Mouse (Mus musculus): ENCODE measurements around the gene Masp2.

Gene Masp2

DNA sequence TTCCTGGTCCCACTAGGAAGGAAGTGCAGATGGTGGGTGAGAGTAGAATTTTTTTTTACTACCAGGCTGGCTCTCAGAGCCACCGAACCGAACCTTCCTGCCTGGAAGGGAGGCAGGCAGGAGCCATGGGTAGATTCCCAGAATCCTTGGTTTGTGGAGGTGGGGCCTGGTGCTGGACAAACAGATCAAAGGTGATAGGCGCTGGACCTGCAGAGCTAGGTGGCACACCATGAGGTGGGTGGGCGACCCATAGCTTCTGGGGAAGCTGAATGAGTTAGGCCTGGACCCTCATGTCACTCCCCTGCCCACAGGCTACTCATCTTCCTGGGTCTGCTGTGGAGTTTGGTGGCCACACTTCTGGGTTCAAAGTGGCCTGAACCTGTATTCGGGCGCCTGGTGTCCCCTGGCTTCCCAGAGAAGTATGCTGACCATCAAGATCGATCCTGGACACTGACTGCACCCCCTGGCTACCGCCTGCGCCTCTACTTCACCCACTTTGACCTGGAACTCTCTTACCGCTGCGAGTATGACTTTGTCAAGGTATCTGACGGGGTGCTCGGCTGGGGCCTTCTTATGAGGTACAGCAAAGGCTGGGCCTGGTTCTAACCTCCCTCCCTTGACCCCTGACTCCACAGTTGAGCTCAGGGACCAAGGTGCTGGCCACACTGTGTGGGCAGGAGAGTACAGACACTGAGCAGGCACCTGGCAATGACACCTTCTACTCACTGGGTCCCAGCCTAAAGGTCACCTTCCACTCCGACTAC is at the start of gene Masp2:
Gene Masp2 (plus strand): TSS at position 198 of the 764 bp plus-strand sequence.
- no peak for DNase-seq (ENCODE audit: low spot score in 2 of 2)

DNA sequence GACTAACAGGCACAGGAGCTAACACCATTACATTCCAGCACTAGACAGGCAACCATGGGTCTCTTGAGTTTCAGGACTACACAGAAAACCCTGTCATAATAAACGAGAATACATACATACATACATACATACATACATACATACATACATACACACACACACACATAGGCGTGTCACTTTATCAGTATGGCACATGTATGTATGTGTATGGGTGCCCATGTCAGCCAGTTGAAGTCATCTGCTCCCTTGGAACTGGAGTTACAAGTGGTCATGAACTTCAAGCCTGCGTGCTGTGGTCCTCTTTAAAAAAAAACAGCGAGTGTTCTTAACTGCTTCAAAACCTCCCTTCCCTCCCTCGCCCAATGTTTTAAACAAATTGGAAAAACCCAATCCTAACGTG is 44.6 kb upstream of the Masp2 start:
- no peak for DNase-seq (ENCODE audit: low spot score in 2 of 2)

DNA sequence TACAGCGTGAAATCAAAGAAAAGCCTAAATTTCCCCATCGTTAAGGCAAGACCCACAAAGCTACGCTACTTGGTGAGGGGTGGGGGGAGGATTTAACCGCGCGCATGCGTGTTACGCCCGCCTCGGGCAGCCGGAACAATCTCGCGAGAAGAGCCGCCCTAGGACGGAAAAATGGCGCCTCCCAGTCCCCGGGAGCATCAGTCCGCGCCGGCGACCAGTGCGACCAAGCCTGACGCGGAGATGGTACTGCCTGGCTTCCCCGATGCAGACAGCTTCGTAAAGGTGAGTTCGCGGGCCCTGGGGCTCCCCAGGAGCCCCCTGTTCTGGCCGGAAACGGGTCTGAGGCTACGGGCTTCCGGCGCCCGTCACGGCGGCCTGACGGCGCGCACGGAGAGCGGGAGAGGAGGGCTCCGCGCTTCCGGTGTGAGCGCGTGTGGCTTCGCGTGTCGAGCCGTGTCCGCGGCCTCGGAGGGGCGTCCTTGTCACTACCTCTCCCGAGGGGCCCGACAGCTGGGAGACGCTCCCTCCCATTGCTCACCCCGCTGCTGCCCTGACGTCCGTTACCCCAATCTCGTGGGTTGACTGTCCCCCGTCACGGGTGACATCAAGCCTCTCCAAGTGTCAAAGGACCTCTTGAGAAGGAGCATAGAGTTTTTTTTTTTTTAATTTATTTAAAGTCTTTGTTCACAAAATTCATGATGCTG is 43.9 kb upstream of the Masp2 start, which contains the start of gene Exosc10:
Gene Exosc10 (plus strand): TSS at position 133 of the 704 bp plus-strand sequence.
- DNase-seq (ENCODE audit: low spot score in 2 of 2): peak; percentile 82 to 86

DNA sequence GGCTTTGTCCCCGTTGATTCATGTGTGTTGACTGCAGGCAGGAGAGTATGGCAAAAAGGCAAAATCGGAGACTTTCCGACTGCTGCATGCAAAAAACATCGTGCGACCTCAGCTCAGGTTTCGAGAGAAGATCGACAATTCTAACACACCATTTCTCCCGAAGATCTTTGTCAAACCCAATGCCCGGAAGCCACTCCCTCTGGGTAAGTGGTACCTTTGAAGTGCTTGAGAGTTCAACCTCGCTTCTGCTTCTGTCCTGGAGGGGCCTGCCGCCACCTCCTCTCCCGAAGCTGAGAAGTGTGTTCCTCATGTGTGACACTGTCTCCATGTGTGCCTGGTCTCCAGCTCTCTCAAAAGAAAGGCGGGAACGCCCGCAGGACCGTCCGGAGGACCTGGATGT is 39.7 kb upstream of the Masp2 start:
- DNase-seq (ENCODE audit: low spot score in 2 of 2): no peak

DNA sequence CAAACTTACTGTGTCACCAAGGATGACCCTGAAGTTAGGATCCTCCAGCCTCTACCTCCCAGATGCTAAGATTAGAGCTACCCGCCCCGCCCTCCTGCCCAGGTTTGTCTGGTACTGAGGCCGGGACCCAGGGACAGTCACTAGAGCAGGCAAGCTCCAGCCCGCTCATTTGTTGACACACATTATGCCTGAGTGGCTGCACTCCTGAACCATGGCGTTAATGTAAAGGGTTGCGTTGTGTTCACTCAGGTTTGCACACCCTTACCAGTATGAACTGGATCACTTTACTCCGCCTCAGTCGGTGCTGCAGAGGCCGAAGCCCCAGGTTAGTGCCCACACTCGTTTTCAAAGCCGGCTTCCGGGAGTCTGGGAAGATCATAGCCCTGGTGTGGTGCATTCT is 38.8 kb upstream of the Masp2 start:
- DNase-seq (ENCODE audit: low spot score in 2 of 2): no peak

DNA sequence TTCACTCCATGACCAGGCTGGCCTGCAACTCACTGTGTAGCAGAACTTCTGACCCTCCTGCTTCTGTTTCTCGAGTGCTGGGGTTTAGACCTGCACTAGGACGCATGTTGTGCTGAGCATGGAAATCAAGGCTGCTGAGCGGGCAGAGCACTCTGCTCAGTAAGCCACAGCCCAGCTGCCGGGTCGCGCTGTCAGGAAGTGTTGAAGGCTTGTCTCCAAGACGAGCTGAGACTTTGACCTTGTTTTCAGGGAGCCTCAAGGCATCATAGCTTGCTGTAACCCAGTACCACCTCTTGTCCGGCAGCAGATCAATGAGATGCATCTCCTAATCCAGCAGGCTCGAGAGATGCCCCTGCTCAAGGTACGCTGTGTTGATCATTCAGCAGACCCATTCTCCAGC is 32.2 kb upstream of the Masp2 start:
- DNase-seq (ENCODE audit: low spot score in 2 of 2): no peak

DNA sequence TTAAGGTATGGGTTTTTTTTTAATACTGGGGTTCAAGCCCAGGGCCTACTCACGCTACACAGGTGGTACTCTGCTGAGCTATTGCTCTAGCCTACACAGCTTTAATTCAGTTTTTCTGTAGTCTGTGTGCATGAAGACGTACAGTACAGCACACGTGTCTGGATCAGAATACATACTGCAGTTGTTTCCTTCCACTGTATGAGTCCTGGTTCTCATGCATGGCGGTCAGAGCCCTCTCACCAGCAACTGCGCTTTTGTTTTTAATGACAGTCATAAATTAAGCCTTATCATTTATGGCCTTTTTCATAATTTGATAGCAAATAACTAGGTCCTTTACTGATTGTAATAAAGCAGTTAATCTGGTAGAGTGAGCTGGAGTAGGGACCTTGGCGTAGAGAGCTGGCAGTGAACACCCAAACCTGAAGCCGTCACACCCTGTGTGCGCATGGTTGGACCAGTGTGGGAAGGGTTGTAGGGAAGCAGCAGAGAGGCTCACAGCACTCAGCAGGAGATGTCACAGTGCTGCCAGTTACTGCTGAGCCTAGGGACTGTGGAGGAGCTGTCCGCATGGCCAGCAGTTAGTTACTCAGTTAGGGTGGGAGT is 31.6 kb upstream of the Masp2 start:
- no peak for DNase-seq (ENCODE audit: low spot score in 2 of 2)

DNA sequence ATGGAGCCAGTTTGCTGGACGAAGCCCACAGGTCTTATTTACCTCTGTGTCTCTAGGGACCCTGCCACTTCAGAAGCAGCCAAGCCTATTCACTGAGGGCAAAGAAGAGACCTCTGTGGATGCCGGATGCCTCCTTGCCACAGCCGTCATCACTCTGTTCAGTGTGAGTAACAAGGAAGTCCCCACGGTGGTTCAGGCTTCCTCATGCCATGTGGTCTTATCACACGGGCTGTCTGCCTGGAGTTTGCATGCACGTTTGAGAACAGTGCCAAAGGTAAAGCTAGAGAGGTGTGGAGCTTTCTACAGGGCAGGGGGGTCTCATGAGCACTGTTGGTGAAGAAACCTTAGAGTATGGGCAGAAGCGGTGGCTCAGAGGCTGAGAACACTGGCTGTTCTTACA is 29.1 kb upstream of the Masp2 start:
- no peak for DNase-seq (ENCODE audit: low spot score in 2 of 2)

DNA sequence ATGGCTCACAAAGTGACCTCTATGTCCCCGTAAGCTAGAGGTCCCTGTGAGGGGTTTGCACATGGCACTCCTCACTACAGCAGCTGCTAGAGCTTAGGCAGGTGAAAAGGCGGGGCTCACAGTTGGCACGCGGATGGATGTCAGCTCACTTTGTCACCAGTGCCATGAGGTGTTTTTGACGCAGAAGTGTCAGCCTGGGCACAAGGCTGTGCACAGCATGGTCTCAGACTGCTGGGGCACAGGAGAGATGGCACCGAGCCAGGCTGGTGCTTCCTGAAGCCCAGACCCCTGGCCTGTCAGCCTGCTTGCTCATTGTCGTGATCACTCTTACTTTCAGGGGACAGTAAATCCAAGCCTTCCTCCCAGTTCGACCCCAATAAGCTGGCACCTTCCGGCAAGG is 21.6 kb upstream of the Masp2 start:
- no peak for DNase-seq (ENCODE audit: low spot score in 2 of 2)

DNA sequence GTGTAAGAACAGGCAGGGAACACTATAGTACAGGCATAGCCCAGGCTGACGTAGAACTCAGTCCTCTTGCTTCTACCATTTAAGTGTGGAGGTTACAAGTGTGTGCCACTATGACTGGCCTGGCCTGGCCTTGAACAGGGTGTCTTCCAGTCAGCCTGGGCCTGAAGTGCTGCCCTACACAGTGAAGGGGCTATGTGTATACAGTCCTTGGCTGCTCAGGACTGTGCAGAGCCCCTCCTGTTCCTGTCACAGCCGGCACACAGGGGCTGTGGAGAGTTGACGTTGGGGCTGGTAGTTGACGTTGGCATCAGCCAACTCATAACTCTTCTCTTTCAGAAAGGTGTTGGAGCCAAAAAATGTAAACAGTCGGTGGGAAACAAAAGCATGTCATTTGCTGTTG is 20.9 kb upstream of the Masp2 start:
- DNase-seq (ENCODE audit: low spot score in 2 of 2): no peak

DNA sequence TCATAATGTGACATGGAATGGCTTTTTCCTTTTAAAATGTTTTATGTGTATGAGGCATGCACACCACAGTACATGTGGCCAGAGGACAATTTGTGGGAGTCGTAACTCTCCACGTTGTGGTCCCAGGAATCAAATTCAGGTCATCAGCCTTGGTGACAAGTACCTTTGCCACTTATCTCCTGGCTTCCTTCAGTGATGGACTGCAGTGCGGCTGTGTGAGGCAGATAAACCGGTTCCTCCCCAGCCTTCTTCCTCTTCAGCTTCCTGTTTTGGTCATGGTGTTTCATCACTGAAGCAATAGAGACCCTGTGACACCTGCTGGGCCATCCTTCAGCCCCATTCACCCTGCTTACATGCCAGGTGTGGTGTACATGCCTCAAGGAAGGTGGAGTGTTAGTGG is 19.1 kb upstream of the Masp2 start:
- DNase-seq (ENCODE audit: low spot score in 2 of 2): no peak

DNA sequence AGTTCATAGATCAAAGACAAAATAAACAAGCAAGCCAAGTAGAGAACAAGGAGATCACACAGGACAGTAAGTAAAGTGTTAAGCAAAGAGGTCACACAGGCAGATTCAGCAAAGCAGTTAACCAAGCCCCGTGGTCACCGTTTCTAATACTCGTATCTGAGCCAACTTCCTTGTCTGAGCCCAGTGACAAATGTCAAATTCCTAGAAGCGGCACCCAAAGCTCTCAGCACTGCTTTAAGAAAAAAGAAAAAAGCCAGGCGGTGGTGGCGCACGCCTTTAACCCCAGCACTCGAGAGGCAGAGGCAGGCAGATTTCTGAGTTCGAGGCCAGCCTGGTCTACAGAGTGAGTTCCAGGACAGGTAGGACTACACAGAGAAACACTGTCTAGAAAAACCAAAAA is 15.7 kb upstream of the Masp2 start:
- DNase-seq (ENCODE audit: low spot score in 2 of 2): no peak

DNA sequence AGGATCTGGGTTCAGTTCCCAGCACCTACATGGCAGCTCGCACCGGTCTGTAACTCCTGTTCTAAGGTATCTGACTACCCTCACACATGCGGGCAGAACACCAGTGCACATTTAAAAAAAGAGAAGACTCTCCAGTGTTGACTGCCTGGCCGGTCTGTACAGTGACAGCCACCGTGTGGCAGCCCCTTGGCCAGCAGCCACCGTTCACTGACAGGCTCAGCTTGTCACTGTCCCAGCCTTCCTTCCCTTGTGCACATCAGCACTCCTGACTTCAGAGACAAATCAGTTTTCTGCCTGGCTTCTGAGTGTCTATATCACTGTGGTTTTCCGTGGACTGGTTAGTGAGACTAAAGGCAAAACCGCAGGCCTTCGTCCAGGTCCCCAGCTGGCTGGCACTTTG is 13.6 kb upstream of the Masp2 start:
- no peak for DNase-seq (ENCODE audit: low spot score in 2 of 2)

DNA sequence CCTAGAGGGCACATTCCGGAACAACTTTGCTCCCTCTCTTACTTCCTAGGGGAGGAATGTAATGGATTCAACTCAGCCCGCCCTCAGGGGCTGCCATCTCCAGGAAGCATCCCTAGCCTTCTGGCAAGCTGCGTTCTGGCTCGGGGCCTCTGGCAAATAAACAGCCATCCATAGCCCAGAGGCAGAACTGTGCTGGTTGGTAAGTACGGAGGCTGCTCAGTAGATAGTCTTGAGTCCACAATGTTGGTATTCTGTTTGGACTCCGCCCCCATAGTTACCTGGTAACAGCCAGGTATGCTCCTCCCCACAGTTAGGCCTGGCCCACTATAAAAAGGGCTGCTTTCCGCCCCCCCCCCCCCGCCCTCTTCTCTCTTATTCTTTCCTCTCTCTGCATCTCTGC is 12.8 kb upstream of the Masp2 start:
- no peak for DNase-seq (ENCODE audit: low spot score in 2 of 2)

DNA sequence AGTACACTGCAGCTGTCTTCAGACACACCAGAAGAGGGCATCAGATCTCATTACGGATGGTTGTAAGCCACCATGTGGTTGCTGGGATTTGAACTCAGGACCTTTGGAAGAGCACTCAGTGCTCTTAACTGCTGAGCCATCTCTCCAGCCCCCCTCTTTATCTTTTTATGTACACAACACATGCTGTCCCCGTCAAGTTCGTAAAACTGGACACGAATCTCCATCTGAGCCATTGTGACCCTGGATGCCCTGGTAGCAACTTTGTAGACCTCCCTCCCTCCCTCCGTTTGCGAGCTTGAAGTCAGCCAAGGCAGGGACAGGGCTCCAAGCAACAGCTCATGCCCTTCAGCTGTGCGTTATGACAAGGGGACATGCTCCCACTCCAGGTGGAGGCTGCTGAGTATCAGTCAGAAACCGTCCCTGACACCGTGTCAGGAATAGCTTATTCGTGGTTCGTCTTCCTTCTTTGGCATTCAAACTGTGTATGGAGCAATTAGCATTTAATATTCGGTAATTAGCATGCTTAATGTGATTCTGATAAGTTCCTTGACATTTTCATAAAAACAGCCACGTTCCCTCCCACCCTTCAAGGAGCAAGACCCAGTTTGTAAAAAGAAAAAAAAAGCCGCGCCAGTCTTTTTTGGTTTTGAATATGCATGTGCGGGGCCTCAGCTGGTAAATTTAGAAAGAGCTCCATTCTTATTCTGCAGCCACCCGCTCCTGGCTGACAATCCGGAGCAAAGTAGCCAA is 11.8 kb upstream of the Masp2 start:
- DNase-seq (ENCODE audit: low spot score in 2 of 2): peak in 1 of 2 experiments; percentile 31

DNA sequence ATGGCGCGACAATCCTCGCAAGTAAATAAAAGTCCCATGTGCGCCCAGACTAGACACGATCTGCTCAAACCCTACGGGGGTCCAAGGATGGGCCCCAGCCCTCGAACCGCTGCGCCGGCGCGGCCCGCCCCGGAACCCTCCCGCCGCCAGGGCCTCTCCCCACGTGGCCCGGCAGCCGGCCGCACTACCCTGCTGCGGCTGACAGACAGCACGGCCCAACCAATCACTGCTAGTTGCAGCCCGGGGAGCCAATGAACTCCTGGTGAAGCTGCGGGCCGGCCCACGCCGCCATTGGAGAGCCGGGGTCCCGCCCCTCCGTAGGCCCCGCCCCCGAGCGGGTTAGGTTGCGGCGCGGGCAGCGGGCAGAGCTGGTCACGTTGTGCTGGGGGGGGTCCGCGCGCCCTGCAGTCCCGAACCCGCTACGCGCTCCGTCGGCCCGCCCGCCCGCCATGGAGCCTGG is 11.2 kb upstream of the Masp2 start, which contains the start of gene Srm:
Gene Srm (plus strand): TSS at position 333 of the 460 bp plus-strand sequence.
- DNase-seq (ENCODE audit: low spot score in 2 of 2): peak; percentile 95 to 97

DNA sequence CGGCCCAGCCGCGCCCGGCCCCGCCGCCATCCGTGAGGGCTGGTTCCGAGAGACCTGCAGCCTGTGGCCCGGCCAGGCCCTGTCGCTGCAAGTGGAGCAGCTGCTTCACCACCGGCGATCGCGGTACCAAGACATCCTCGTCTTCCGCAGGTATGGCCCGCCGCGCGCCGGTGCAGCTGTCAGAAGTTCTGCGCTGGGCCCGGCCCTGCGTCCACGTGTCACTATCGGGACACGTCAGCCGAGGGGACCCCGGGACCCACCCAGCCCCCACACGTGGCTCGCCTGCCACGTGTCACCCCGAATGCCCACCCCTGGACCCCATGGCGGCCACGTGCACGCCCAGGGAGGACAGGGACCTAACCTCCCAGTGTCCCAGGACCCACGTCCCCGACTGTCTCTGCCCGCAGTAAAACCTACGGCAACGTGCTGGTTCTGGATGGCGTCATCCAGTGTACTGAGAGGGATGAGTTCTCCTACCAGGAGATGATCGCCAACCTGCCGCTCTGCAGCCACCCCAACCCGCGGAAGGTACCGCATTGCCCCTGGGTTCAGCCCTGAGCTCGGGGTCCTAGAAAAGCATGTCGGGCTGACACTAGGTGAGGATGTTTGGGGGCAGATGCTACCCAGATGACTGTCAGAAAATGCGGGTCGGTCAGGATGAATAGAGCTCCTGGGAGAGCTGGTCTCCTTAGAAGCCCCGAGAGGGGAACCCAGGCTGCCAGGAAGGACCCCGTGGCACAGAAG is 10.5 kb upstream of the Masp2 start:
- DNase-seq (ENCODE audit: low spot score in 2 of 2): no peak

DNA sequence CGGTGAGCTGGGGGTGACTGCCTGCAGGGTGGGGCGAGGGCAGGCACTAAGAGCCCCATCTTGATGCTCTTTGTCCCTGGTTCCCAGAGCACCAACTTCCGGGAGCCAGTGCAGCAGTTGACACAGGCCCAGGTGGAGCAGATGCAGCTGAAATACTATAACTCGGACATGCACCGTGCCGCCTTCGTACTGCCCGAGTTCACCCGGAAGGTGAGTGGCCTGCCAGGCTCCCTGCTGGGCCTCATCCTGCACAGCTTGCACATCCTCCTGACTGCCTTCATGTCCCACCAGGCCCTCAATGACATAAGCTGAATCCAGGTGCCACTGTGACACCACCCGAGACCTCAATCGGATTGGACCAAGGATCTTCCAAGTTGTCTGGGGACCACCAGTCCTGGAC is 8.4 kb upstream of the Masp2 start:
- DNase-seq (ENCODE audit: low spot score in 2 of 2): no peak

DNA sequence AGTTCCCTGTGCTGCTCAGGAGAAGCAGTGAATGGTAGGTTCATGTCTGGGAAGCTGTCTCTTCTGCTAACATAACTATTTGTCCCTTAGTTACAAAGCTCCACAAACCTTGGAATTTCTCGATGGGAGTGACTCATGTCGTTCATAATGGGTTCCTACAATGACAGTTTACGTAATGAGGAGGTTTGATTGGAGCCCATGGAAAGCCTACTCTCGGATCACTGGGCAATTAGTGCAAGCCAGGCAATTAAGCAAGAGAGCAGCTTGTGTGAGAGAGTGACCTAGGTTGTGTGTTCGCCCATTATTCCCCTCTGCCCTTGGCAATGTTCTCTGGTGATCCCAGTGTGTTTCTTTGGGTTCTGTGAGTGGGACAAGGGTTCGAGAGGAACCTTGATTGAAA is 6.4 kb upstream of the Masp2 start:
- no peak for DNase-seq (ENCODE audit: low spot score in 2 of 2)

DNA sequence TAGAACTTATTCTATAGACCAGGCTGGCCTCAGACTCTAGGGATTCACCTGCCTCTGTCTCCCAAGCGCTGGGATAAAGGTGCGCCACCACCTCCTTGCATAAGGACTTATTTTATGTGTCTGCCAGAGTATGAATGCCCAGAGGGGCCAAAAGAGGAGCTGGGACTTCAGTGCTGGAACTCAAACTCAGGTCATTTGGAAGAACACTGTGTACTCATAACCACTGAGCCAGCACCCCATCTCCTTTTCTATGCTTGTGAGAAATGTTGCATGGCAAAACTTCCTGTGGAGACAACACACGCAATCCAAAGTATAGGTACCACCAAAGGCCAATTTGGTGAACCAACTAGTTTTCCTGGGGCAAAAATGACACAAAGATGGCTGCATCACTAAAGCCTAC is 5.6 kb upstream of the Masp2 start:
- DNase-seq (ENCODE audit: low spot score in 2 of 2): no peak

DNA sequence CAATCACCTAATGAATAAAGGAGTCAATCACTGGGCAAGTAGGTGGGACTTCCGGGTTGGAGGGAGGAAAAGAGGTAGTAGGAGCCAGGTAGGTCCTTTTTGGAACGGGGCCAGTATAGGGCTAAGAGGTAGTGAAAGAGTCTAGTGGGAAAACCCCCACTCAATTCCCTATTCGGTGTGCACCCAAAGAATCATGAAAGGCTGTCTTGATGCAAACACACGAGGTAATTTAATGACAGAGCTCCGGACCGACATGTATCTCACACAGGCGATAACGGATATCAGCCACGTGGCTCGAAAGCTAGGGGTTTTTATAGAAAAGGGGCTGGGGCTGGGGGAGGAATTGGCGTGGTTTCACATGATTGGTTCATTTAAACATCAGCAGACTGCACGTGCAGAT is 3.5 kb upstream of the Masp2 start:
- DNase-seq (ENCODE audit: low spot score in 2 of 2): no peak

All from frontal cortex, postnatal 36 days (tissue).